Mouse (Mus musculus) ES-CJ7 (cell line): ENCODE results near the gene Ift81.

Experiments
- DNase-seq: peaks from one replicate; pipeline ENCODE4 v3.0.0; 2011; ENCODE audit warnings: low read depth, low spot score

The Ift81 gene

DNA sequence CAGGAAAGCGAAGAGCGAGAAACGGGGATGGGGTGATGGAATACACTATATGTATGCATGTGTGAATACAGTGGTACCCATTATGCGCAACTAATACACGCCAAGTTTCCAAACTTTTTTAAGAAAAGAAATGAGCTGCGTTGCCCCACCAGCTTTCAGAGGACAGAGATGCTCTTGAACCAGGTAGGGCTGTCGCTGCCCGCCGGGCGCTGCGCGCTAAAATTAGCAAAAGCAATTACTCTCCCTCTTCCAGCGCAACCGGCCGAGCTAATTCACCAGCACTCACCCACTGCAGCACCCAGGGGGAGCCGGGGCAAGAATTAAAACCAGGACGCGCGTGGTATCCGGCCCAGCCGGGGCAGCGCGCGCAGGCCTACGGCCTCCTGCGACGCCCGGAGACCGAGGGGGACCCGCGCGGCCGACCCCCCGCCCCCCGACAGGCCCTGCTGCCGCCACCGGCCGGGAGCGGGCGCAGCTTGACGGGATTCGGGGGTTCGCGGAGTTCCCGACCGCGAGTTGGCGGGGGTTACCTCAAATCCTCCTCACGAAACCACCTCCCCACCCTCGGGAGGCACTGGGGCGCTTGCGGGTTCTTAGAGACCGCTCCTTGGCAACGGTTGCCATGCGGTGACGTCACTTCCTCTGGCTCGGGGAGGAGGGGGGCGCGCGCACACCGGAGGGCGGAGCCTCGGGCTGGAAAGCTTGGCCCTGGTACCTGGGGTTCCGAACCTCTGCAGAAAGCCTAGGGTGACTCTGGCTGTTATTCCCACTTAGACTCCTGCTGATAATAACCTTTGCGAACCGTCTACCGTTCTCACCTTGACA lies at the start of gene Ift81:
TSS of gene Ift81 (minus strand) at position 611 of the 825 bp plus-strand sequence.
- DNase-seq, result peak; percentile 92

DNA sequence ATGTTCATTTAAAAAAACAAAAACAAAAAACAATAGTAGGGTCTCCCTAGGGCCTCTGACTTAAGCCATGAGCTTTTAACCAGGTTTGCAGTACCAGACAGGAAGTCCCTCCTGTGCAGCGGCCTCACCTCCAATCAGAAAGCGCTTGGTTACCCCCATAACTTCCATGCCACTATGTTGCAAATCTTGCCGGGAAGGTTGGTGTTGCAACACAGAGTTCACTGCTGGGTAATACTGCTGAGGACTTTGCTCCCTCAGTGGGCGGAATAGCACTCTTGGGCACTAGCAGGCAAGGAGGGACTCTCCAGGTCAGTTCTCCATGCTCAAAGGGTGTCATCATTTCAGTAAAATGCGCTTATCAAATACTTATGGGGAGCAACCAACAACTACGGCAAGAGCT lies 48.2 kb upstream of the Ift81 start:
- no peak for DNase-seq

DNA sequence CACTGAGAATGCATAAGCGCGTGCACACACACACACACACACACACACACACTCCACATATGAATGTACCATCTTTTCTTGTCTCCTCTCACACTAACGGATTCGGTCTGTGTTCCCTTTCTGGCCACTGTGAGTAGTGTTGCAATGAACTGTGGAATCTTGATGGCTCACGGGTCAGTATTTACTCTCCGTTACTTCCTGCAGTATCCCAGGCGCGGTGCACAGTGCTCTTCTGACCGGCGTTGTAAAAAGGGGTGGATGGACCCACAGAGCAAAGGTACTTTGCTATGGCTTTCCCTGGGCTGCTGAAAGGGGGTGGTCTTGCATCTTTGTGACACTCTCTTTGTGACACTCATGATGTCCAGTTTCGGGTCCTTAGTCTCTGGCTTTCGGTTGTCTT lies 42.5 kb upstream of the Ift81 start:
- no peak for DNase-seq

DNA sequence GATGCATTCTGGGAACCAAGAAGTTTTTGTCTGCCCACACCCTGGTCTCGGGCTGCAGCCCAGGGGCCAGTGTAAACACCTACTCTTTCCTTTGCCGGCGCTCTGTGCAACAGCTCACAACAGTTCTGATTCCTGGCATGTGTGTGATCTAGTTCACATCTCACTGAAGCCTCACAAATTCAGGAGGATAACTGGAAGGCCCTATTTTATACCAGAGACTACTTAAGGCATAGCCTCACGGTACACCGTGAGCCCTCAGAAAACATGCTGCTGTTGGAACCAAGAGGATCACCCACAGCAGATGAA lies 39.9 kb upstream of the Ift81 start:
- DNase-seq, result no peak

DNA sequence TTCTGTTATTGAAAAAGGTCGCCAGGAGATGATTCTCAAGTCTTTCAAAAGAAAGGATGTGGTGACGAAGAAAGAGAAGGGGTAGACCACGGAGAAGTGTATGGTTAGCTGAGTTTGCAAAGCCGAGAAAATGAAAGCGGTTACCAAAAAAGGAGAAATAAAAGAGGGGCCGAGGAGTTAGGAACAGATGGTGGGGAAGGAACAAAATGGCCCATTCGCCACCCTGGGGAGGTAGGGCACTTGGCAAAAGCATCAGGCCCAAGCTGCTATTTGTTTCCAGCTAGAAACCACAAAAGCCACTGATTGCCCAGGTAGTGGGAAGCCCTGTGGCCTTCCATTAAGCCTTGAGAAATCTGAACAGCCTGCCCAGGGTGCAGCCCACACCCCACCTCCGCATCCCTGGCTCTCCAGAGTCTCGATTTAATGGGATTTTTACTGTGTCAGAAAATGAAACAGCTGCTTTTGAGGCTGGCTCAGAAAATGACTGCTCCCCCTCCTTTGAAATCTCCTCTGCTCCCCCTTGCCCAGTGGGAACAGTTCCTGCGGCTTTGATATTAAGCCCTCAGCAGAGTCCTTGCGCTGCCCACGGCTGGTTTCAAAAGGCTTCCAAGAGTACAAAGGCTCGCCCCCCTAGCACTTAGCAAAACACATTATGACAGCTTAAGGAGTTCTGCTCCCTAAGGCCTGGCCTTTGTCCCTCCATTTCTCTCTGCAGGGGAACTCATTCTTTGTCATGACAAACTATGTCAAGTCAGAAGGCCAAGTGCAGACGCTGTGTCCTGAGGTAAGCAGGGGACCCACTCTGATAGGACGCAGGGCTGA lies 39.3 kb upstream of the Ift81 start:
- no peak for DNase-seq

DNA sequence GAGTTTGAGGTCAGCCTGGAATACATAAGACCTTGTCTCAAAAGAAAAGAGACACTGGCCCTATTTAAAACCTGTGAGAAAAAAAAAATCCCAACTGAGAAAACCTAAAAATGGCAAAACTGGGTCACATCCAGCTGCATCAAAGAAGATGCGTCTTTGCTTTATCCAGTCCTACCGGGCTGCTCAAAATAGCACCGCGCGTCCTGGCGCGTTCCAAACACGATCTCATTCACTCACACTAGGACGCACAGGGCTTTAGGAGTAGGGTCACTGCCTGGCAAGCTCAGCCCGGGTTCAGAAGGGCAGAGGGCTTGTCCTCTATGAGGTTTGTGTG lies 38.8 kb upstream of the Ift81 start:
- DNase-seq, result no peak

DNA sequence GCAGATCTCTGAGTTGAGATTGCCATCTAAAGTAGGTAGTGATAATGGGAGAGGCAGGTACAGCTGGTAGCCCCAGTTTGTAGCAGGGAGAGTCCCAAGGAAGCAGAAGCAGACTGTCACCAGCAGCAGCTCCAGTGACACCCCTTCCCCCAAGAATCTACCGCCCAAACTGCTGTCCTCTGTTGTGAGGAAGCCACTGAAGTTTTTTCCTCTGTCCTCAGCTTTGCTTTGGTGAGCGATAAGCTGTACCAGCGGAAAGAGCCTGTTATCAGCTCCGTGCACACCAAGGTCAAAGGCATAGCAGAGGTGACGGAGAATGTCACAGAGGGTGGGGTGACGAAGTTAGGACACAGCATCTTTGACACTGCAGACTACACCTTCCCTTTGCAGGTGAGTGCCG lies 38.2 kb upstream of the Ift81 start:
- DNase-seq, result no peak

DNA sequence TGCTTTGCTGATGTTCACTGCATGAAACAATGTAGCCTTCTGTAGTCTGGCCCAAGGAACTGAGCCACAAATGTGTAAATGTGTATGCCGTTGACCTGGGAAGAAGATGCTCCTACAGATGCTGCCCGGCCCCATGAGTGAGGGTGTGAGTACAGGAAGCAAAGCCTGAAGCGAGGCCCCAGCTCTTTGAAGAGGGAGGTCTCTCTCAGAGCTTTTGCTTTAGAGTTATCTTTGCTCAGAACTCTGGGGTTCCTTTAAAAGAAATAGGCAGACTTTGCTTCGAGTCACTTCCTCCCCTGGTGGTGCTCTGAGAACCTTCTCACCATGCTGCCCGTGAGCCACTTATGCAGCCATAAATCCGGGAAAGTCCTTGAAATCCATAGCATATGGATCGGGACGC lies 35.8 kb upstream of the Ift81 start:
- DNase-seq, result no peak

DNA sequence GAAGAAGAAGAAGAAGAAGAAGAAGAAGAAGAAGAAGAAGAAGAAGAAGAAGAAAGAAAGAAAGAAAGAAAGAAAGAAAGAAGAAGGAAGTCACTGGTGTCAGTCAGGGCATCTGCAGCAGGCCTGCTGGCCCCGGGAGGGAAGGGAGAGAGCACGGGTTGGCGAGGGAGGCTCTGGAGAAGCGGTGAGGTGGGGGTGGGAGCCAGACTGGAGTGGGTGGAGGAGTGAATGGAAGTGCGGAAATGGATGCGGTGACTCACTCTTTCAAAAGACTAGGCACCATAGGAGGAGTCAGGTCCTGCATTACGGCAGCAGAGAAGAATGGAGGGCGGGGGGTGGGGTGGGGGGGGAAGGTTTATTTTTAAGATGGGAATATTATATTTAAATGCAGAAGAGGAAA lies 34.9 kb upstream of the Ift81 start:
- peak; percentile 27 for DNase-seq

DNA sequence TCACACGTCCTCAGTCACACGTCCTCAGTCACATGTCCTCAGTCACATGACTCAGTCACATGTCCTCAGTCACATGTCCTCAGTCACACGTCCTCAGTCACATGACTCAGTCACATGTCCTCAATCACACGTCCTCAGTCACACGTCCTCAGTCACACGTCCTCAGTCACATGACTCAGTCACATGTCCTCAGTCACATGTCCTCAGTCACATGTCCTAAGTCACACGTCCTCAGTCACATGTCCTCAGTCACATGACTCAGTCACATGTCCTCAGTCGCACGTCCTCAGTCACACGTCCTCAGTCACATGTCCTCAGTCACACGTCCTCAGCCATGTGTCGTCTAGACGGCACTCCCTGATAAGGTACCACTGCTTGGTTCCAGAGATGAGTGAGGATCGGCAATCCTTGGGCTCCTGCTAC lies 33.6 kb upstream of the Ift81 start:
- DNase-seq, result peak; percentile 27

DNA sequence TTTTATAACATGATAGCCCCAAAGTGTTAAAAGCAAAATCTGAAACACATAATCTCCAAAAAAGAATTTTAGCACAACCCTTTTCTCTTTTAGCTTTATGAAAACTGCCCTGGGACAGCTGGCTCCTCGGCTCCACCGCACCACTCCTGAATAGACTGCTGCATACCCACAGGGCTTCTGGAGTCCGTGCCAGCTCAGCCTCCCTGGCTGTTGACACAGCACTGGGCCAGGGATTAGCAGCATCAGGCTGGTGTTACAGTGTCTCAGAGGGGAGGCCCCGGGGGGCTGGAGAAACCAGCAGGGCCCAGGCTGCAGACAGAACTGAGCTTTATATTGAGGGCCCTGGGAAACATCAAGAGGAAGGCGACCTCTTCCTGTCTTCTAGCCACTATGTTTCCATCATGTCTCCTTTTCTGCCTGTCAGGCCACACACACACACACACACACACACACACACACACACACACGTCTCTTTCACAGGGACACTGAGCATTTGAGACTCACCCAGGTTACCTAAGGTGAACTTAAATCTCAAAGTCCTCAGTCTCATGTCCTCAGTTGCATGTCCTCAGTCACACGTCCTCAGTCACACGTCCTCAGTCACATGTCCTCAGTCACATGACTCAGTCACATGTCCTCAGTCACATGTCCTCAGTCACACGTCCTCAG lies 33.1 kb upstream of the Ift81 start:
- DNase-seq, result no peak

DNA sequence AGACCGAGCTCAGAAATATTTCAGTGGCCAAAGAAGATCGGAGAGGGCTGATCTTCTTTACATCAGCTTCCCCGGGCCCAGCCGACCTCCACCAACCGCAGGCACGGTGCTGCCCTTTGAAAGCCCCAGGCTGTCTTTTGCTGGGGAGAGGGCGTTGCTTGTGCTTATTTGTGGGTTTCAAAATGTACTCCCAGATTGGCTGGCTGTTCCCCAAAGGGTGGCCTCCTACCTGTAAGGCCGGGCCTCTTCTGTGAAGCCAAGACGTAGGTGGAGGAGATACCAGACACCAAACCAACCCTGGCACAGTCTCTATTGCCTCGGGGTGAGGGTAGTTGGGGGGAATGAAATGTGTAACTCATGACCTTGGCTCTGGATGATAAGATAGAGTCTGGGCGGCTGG lies 31.7 kb upstream of the Ift81 start:
- no peak for DNase-seq

DNA sequence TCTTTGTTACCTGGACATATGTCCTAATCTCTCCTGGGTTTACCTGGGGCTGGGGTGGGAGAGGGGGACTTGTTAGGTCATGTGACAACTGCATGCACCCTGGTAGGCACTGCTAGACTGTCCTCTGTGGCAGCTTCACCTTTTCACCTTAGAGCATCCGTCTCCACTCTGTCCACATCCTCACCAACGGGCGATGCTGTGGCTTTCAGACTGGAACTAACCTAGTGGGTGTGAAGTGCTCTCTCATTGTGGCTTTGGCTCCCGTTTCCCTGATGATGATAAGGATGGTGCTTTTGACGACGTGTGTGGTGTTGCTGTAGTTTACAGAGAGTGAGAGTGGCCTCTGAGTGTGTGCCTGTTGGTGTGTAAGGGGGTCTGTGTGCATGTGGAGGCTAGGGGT lies 31.0 kb upstream of the Ift81 start:
- DNase-seq, result no peak

DNA sequence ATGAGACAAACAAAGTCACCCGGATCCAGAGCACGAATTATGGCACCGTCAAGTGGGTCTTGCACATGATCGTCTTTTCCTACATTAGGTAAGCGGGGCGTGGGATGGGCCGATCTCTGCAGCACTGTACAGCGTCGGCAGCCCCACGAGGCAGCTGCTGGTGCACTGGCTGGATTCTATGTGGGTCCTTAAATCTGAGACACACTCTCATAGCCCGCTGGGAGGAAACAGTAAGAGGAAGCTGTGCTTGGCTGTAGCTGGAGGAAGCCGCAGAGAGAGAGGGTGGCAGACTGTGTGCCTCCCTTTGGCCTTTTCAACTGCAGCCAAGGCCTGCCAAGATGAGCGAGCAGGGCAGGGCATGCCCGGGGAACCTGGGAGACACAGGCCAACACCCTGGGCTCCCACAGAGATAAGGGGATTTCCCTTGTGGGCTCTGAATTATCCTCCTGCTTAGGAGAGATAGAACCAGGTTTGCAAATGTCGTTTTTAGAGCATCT lies 29.8 kb upstream of the Ift81 start:
- DNase-seq, result peak; percentile 25

DNA sequence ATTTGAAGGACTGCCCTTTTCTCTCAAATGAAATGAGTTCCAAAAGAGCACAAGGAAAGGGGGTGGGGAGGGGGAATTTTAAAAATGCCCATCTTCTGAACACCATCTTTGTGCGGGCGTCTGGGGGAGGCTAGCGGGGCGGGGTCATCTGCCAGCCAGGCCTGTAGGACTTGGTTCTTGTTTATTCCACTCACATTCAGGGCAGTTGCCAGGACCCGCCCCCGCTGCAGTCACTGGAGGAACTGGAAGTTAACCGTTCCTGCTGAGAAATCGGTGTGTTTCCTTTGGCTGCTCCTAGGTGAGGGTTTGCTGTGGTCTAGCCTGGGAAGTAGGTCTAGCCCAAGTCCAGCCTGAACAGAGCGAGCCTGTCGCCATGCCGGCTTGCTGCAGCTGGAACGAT lies 29.4 kb upstream of the Ift81 start, which contains the start of gene P2rx7:
TSS of gene P2rx7 (plus strand) at position 211 of the 400 bp plus-strand sequence.
- DNase-seq, result peak; percentile 33

DNA sequence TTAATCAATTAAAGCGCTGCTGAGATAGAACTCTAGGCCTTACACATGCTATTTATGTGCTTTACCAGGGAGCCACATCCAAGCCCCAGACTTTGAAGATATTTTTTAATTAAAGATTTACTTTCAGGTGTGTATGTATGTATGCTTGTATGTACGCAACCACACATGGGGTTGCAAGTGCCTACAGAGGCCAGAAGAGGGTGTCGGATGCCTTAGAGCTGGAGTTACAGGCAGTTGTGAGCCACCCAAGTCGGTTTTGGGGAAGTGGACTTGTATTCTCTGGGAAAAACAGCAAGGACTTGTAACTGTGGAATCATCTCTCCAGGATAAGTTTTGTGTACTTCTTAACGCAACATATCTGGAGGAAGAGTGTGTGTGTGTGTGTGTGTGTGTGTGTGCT lies 25.7 kb upstream of the Ift81 start:
- DNase-seq, result peak; percentile 38

DNA sequence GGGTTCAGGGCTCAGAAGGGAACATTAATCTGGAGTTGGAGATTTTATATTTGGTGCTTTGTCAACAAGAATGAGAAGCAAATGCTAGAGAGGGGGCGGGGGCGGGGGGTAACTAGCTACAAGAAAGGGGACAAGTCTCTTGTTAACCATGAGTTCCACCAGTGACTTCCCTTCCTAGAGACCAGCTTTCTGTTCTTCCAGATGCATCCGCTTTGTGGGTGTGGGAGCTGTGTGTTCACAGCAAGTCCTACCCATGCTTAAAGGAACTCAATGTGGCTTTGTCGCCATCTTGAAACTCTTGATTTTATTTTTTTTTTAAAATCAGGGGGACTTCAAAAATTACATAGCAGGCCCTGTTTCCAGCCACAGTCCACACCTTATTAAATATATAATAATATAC lies 25.2 kb upstream of the Ift81 start:
- no peak for DNase-seq

DNA sequence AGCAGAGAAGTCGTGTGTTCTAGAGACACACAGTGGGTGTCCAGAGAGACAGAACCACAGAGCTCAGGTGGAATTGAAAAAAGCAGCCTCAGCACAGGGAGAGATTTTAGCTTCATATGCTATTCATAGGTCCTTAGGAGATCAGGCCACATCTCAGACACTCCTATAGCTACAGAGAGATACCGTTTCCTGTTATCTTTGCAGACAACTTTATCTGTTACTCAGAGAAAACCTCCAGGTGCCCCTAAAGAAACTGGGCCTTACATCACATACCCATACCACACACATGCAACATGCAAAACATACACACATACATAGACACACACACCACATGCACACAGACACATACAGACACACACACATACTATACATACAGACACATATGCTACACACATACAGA lies 24.0 kb upstream of the Ift81 start:
- DNase-seq, result no peak

DNA sequence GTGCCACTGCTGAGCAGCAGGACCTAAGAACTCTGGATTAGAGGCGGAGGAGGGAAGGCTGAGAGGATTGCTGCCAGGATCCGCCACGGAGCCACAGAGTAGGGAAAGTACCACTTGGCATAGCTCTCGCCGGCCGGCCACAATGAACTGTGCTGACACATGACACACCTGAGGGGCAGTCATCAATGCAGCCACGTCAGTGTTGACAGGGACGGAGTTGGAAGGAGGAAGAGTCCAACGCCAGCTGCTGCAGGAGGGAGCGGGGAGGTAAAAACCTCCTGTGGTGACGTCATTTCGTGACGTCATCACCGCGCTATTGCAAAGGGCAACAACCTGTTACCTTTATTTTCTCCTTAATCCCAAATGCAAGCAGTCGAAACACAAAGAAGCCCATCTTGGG lies 22.6 kb upstream of the Ift81 start:
- DNase-seq, result peak; percentile 53

DNA sequence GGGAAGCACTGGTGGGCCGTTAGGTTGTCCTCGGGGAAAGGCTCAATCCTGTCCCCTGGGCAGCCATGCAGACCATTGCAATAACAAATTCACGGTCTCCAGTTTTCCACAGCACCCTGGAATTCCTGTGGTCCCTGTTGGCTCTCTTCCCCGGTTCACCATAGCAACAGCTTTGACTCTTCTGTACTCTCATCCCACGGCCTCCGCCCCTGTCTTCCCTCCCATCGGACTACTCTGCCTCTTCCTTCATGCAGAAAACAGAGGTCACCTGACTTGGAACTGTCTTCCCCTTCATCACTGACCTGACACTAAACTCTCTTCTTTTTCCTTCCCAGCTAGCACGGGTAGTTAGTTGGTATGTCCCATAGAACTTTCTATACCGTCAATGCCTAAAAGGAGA lies 22.0 kb upstream of the Ift81 start:
- DNase-seq, result no peak

DNA sequence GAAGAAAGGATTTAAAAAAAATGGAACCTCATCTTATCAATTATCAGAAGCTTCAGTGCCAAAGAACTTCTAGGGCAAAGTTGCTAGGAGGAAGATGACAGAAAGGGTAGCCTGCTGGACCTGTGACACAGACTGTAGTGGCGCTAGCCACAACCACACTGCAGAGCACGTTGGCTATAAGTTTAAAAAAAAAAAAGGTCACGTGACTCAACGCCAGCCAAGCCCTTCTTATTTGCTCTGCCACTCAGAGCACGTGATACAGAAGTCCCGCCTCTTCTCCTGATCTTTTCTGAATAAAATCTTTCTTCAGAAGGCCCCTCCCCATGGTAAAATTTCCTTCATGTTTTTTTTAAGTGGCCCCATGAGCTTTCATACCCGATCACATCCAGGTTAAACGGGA lies 20.9 kb upstream of the Ift81 start:
- no peak for DNase-seq

DNA sequence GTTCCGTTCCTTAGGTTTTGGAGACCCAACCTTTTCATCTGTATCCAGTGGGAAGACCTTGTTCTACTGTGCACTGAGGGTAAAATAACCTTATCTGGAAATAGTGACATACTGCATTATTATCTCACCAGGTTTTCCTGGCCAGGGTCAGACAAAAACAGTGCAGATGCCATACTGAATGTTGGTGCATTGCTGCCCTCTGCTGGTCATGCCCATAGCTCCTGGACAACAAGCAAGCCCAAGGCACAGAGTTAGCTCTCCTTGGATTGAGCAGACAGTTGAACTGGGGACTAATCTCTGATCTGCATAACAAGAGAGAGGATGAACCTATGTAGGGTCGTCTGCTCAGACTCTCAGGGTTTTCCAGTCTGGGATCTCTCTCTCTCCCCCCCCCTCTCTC lies 12.9 kb upstream of the Ift81 start:
- DNase-seq, result peak; percentile 94
